Mouse (Mus musculus) erythroblast, embryonic 14.5 days (primary cell): ENCODE measurements around the gene Creg2. TPM values are rescaled to one million over a fixed set of nuclear protein-coding genes. Genes with fewer than 3 reads are reported as not detected.
"Not testable (repeated sequence)": the region's sequence is repeated elsewhere in the genome, so short reads cannot be mapped to it uniquely, and the experiment has no call there.

Experiments
- H3K27me3 ChIP-seq: 2 replicates; pipeline ENCODE4 v1.6.1; 2012; ENCODE audit warnings: inconsistent platforms; ENCODE audit not compliant: control insufficient read depth
- H3K36me3 ChIP-seq: 2 replicates; pipeline ENCODE4 v1.6.1; 2012; ENCODE audit warnings: mild to moderate bottlenecking, inconsistent platforms; ENCODE audit not compliant: control insufficient read depth
- H3K4me1 ChIP-seq: 2 replicates; pipeline ENCODE4 v1.6.1; 2012; ENCODE audit warnings: inconsistent platforms; ENCODE audit not compliant: control insufficient read depth
- H3K4me3 ChIP-seq: replicated peaks from 2 replicates; pipeline ENCODE3; 2012; ENCODE audit warnings: moderate library complexity, mild to moderate bottlenecking, inconsistent platforms
- H3K9me3 ChIP-seq: 2 replicates; pipeline ENCODE4 v1.6.1; 2012; ENCODE audit warnings: low read length, inconsistent platforms, mixed read lengths; ENCODE audit not compliant: control insufficient read depth
- GATA1 ChIP-seq: IDR thresholded peaks from 2 replicates; pipeline ENCODE4 v1.6.1; 2012; ENCODE audit warnings: low read length, inconsistent platforms, mixed read lengths
- TAL1 ChIP-seq: IDR thresholded peaks from 3 replicates; pipeline ENCODE4 v1.6.1; 2012; ENCODE audit warnings: low read length, inconsistent platforms, mixed read lengths
- polyA plus RNA-seq: library from polyadenylated mRNA; stranded (reverse); fragments of >175 nt; gene quantifications from 2 replicates; pipeline ENCODE4 v1.2.3, GENCODE M21; 2012

Gene Creg2
- polyA plus RNA-seq, 1 experiment, result not detected

DNA sequence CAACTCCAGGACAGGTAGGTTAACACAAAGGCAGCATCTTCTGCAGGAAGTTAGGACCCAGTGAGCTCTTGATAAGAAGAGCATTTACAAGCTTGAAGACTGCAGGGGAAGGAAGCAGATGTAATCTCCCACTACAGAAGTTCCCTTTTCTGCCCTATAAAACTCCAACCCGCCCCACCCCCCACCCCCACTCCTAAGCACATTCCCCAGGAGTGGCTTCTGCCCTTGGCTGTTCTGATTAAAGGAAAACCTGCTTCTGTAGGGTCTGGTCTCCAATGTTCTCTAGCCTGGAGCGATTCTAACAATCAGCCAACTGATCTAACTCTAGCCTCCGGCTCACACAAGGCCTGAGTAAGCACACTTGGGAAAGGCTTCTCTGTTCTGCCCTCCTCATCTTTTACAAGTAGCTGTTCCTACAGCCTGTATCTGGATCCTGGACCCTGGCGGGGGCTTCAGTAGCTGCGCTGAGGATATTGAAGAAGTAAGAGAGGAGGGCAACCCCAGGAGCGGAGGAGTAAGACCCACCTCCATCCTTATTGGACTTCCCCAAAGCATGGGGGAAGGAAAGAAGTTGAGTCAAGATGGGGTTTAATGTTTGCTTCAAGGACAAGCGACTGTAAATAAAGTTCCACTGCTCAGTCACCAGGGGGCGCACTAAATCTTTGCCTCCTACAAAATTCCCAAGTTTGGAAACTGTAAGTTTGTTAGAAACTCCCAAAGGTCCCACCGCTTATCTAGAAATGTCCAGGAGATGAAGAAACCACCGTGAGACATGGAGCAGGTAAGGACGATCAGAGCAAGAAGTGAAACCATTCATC is 36.6 kb downstream of the Creg2 start:
- peaks cover 10% of the 10 kb centered on the region for H3K4me1 ChIP-seq
- peak overlapping the region; percentile 25 for H3K4me3 ChIP-seq
- TF ChIP-seq TAL1 (no peak), GATA1 (no peak)
- H3K36me3 ChIP-seq, result no peaks in the 10 kb centered on the region
- peaks cover 26% of the 10 kb centered on the region for H3K27me3 ChIP-seq
- no peaks in the 10 kb centered on the region for H3K9me3 ChIP-seq

DNA sequence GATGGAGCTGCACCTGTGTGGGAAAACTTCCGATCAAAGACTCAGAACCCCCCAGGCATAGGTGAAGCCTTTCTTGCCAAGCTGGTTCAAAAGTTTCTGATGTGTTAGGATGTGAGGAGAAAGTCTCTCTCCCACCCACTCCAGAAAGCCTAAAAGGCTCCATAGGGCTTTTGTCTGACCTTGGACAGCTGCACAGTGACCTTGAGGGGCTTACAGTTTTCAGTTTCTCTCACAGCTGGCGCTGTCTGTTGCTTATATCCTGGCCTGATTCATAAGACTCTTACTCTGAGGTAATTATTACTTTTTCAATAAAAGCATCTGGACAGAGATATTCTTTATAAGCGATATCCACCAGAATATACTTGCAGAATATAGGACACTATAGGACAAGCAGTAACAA is 38.2 kb downstream of the Creg2 start:
- peaks cover 10% of the 10 kb centered on the region for H3K4me1 ChIP-seq
- no peak overlapping the region for H3K4me3 ChIP-seq
- no peaks in the 10 kb centered on the region for H3K36me3 ChIP-seq
- H3K27me3 ChIP-seq, result peaks cover 26% of the 10 kb centered on the region
- H3K9me3 ChIP-seq, result no peaks in the 10 kb centered on the region
- no peak for TF ChIP-seq TAL1
- TF ChIP-seq GATA1, result no peak

DNA sequence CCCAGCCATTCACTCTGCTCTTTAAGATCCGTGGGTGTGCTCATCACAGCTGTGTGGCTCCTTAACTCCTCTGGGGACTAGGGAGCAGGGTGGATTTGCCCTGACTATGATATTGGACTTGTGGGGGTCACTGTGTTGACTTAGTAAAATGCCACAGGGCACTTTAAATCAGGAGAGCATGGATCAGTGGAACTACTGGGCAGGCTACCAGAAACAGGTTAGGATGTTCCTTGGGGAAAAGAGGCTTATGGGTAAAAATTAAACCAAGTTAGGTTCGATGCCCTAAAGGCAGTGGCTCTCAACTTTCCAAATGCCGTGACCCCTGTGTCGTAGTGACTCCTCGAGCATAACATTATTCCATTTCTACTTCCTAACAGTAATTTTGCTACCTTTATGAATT is 38.8 kb downstream of the Creg2 start:
- no peaks in the 10 kb centered on the region for H3K9me3 ChIP-seq
- no peaks in the 10 kb centered on the region for H3K36me3 ChIP-seq
- no peak overlapping the region for H3K4me3 ChIP-seq
- H3K4me1 ChIP-seq, result peaks cover 10% of the 10 kb centered on the region
- TF ChIP-seq GATA1 (no peak), TAL1 (no peak)
- peaks cover 26% of the 10 kb centered on the region for H3K27me3 ChIP-seq

DNA sequence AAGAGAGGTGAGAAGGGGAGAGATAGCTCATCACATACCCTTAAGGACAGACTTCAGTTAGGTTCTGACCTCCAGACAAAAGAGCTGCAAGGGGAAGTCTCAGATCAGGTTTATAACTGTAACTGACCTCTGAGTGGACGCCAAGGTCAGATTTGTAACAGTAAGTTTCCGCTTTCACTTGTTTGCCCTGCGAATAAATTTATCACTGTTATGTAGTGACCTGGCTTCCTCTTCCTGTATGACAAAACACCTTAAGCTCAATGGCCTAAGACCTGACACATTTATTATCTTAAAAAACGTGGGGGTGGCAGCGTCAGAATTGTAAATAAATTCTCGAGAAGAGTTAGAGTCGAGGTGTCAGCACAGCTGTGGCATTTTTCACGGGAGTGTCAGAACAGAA is 42.7 kb downstream of the Creg2 start:
- H3K4me1 ChIP-seq, result no peaks in the 10 kb centered on the region
- H3K9me3 ChIP-seq, result no peaks in the 10 kb centered on the region
- H3K4me3 ChIP-seq, result no peak overlapping the region
- no peak for TF ChIP-seq GATA1
- TF ChIP-seq TAL1, result no peak
- no peaks in the 10 kb centered on the region for H3K36me3 ChIP-seq
- peaks cover 7% of the 10 kb centered on the region for H3K27me3 ChIP-seq

DNA sequence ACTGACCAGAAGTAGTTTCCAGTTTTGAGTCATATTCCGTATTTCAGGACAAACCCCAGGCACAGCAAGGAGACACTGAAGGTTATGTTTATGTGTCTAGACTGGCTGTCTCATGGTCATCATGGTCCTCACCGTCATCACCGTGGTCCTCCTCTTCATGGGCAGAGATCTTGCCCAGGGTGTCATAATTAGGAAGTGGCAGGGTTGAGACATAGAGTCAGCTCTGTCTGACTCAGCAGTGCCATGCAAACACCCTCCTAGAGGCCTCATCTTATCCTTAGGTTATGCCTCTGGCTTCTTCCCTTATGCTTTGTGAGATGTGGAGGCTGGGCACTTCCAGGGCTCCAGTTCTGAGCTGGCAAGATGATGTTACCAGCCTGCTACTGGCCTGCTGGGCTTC is 48.8 kb downstream of the Creg2 start:
- H3K9me3 ChIP-seq, result no peaks in the 10 kb centered on the region
- TF ChIP-seq GATA1 (no peak), TAL1 (no peak)
- no peak overlapping the region for H3K4me3 ChIP-seq
- no peaks in the 10 kb centered on the region for H3K27me3 ChIP-seq
- no peaks in the 10 kb centered on the region for H3K36me3 ChIP-seq
- H3K4me1 ChIP-seq, result no peaks in the 10 kb centered on the region

DNA sequence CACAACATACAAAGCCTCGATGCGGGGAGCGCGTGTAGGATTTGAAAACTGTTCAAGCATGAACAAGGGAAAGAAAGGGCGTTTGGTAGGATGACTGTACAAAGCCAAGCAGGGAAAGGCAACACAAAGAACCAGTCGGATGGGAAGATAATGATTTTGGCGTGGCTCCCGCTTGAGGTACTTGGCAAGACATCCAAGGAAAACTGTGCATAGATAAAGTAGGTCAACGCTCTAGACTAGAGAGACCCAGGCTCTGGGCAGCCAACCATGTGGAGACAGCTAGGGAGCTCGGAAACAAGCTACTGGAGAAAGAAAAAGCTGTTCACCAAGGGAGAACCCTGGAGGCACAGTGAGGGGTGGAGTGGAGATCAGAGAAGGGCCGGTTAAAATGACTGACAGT is 52.5 kb downstream of the Creg2 start:
- TF ChIP-seq TAL1, result no peak
- TF ChIP-seq GATA1, result no peak
- H3K4me3 ChIP-seq, result no peak overlapping the region
- H3K27me3 ChIP-seq, result no peaks in the 10 kb centered on the region
- no peaks in the 10 kb centered on the region for H3K9me3 ChIP-seq
- no peaks in the 10 kb centered on the region for H3K36me3 ChIP-seq
- no peaks in the 10 kb centered on the region for H3K4me1 ChIP-seq

DNA sequence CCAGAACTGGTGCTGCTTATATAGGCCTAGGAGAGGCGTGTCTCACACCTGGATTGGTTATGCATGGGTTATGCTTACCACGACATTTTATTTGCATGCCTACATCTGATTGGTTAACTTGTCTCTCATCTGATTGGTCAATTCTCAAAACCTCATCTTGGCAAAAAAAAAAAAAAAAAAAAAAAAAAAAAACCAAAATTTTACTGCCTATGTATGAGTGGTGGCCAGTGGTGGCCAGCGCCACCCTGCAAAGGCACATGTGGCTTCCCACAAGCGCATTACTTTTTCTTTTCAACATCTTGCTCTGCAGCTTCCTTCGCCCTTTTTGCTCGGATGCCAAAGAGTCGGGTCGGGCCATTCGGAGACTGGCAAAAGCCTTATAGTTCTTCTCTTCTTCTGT is 54.1 kb downstream of the Creg2 start:
- not testable (repeated sequence) for H3K27me3 ChIP-seq, H3K36me3 ChIP-seq, H3K9me3 ChIP-seq, H3K4me1 ChIP-seq, H3K4me3 ChIP-seq

DNA sequence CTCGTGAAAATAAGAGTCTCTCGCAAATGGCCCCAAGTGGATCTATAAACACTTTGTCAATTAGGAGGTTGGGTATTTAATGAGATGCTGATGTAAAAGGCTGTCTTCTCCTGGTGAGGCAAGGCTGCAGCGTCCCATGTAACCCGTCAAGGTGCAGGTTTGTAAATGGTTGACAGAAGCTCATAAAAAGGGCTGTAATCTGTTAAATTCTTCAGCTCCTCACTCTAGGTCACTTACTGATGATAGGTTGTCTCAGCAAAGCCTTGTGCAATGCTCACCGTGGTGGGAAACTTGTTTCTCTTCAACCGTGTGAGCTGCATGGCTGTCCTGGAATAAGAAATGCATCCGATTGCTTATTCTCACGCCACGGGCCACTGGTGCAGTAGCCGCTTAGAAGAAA is 57.4 kb downstream of the Creg2 start:
- Histone ChIP-seq H3K4me1 (no peaks in the 10 kb centered on the region), H3K4me3 (no peak overlapping the region), H3K9me3 (no peaks in the 10 kb centered on the region), H3K27me3 (no peaks in the 10 kb centered on the region), H3K36me3 (no peaks in the 10 kb centered on the region)
- TF ChIP-seq GATA1 (no peak), TAL1 (no peak)

DNA sequence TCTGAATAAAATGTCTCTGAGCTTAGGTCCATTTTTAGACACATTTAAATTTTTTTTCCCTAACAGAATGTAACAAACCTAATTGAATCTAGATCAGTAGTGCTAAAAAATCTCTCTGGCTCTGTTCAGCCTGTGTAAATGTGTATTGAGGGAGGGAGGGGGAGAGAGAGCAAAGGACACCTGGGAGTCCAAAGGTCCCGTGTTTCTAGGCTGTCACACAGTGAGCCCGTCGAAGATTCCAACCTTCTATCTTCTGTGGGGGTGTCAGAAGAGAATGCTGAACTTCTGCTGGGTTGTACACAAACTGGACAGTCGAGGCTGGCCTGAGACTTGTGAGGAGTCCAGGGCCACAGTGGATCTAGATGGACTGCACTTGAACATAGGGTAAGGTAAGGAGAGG is 59.2 kb downstream of the Creg2 start:
- no peaks in the 10 kb centered on the region for H3K36me3 ChIP-seq
- TF ChIP-seq GATA1 (no peak), TAL1 (no peak)

DNA sequence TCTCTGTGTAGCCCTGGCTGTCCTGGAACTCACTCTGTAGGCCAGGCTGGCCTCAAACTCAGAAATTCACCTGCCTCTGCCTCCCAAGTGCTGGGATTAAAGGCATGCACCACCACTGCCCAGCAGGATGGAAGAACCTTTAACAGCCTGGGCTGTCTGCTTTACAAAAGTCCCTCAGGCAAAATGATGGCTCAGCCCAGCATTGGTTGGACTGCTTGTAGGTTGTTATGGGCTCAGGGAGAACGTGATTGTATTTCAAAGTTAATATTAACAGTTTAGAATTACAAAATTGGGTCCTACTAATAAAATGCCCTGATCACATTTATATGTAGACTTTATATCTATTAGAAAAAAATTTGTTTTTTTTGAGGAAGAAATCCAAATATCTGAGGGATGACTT is 59.7 kb downstream of the Creg2 start:
- not testable (repeated sequence) for H3K4me1 ChIP-seq, H3K27me3 ChIP-seq, H3K9me3 ChIP-seq, H3K4me3 ChIP-seq, H3K36me3 ChIP-seq

More for the DNA sequence above, 59.2 kb downstream of the Creg2 start:
- no peaks in the 10 kb centered on the region for H3K27me3 ChIP-seq
- H3K9me3 ChIP-seq, result no peaks in the 10 kb centered on the region
- no peaks in the 10 kb centered on the region for H3K4me1 ChIP-seq
- H3K4me3 ChIP-seq, result no peak overlapping the region
